ENCODE assay signal across 22 mouse cellular contexts in the genomic region with DNA sequence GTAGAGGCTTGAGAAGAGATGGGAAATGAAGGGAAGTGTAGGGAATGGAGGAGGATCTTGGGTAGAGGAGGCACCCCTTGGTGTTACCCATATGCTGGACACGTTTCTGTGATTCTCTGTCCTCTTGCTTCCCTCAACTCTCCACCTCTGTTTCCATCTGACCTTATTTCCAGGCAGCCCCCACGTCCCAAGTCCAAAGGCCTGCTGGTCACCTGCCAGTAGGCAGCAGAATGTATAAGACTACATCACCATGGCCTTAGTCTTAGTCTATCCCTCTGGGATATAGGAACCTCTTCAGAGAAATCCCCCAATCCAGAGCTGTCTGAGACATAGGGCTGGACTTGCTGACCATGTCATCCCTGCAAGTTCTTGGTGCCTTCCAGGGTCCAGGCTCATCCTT. TPM values are rescaled to one million over a fixed set of nuclear protein-coding genes. Genes with fewer than 3 reads are reported as not detected.
DNase-seq lines count a peak whose midpoint lies in the region; ATAC-seq and TF ChIP-seq lines count a peak whose summit lies in the region.
"Had no signal": no experiment of that assay in that cellular context is flagged by ENCODE, and none has a peak within 500 bp of the region (broad histone marks: within the 10 kb centered on the region; RNA-seq: fewer than 3 reads in every experiment).

No protein-coding gene starts in this region.

- H3K9ac ChIP-seq in kidney, embryonic 14.5 days (ENCODE audit: low read depth, low read length): no peak overlapping the region
- no peak overlapping the region for H3K9ac ChIP-seq in kidney, postnatal 0 days (ENCODE audit: low read depth, low read length)
- H3K9ac ChIP-seq in hindbrain, embryonic 11.5 days (ENCODE audit: low read depth, low read length): no peak overlapping the region
- H3K9ac ChIP-seq: embryonic facial prominence, embryonic 12.5 days; forebrain, embryonic 15.5 days had no signal

- H3K4me1 ChIP-seq in kidney, embryonic 14.5 days (ENCODE audit: control insufficient read depth, insufficient read depth, low read length): no peaks in the 10 kb centered on the region; the same call in 1 of the 2 replicates
- H3K4me1 ChIP-seq in kidney, postnatal 0 days (replicated peaks; ENCODE audit: insufficient read depth, low read length): peaks cover 3% of the 10 kb centered on the region; the same call in 1 of the 2 replicates
- H3K4me1 ChIP-seq in hindbrain, embryonic 11.5 days (replicated peaks; ENCODE audit: control insufficient read depth, insufficient read depth, low read length): no peaks in the 10 kb centered on the region
- H3K4me1 ChIP-seq: embryonic facial prominence, embryonic 12.5 days; forebrain, embryonic 15.5 days; heart, embryonic 10.5 days had no signal

- peak; percentile 69 for DNase-seq in kidney, adult 11 months
- DNase-seq in kidney, adult 8-10 months: peak; percentile 64 to 73
- no peak for DNase-seq in kidney, postnatal 0 days (ENCODE audit: low spot score)
- peak; percentile 73 to 75 for DNase-seq in kidney, postnatal 36 days
- no peak for DNase-seq in spleen, adult 12 weeks (ENCODE audit: low spot score)
- DNase-seq in hindbrain, embryonic 11.5 days (ENCODE audit: low spot score): no peak
- DNase-seq: adrenal gland, postnatal 10 days; B cell, adult 2 months; cerebellum, adult 11 months; cerebellum, adult 8-10 months; cerebellum, postnatal 14 days; gastrocnemius, postnatal 36 days; heart, adult 11 months; heart, postnatal 10 days; heart, postnatal 4 days had no signal

- WGBS in kidney, embryonic 14.5 days: 57% methylated on average over 2 of the region's 2 CpGs
- WGBS in kidney, postnatal 0 days: 54% methylated on average over 2 of the region's 2 CpGs
- WGBS in hindbrain, embryonic 11.5 days: 67% methylated on average over 2 of the region's 2 CpGs

- no peaks in the 10 kb centered on the region for H3K27me3 ChIP-seq in kidney, embryonic 14.5 days (ENCODE audit: control insufficient read depth, insufficient read depth, low read length)
- H3K27me3 ChIP-seq in kidney, postnatal 0 days (ENCODE audit: insufficient read depth, low read length): no peaks in the 10 kb centered on the region
- no peaks in the 10 kb centered on the region for H3K27me3 ChIP-seq in hindbrain, embryonic 11.5 days (ENCODE audit: control insufficient read depth, insufficient read depth, low read length)
- H3K27me3 ChIP-seq: embryonic facial prominence, embryonic 12.5 days; forebrain, embryonic 15.5 days had no signal

- no peak for ATAC-seq in kidney, embryonic 14.5 days (ENCODE audit: low FRiP score, low TSS enrichment)
- ATAC-seq in kidney, postnatal 0 days (replicated peaks; ENCODE audit: low FRiP score, low read depth): no peak
- ATAC-seq in hindbrain, embryonic 11.5 days (ENCODE audit: low FRiP score): no peak
- ATAC-seq: forebrain, embryonic 15.5 days had no signal

- no peaks in the 10 kb centered on the region for H3K36me3 ChIP-seq in kidney, embryonic 14.5 days (ENCODE audit: control insufficient read depth, insufficient read depth, low read length)
- H3K36me3 ChIP-seq in kidney, postnatal 0 days (ENCODE audit: insufficient read depth, low read length): no peaks in the 10 kb centered on the region
- H3K36me3 ChIP-seq in hindbrain, embryonic 11.5 days (ENCODE audit: control insufficient read depth, insufficient read depth, low read length): no peaks in the 10 kb centered on the region
- H3K36me3 ChIP-seq: embryonic facial prominence, embryonic 12.5 days; forebrain, embryonic 15.5 days; heart, embryonic 10.5 days had no signal

- no peak for TF ChIP-seq CTCF in kidney, postnatal 0 days (IDR thresholded peaks at IDR 0.05; ENCODE audit: low read depth)

- no peak overlapping the region for H3K4me3 ChIP-seq in kidney, embryonic 14.5 days (ENCODE audit: low read length)
- no peak overlapping the region for H3K4me3 ChIP-seq in kidney, postnatal 0 days (replicated peaks; ENCODE audit: low read depth, low read length)
- no peak overlapping the region for H3K4me3 ChIP-seq in hindbrain, embryonic 11.5 days (ENCODE audit: low read depth, low read length)
- H3K4me3 ChIP-seq: embryonic facial prominence, embryonic 12.5 days; forebrain, embryonic 15.5 days; heart, embryonic 10.5 days had no signal

- no peak overlapping the region for H3K4me2 ChIP-seq in kidney, embryonic 14.5 days (replicated peaks; ENCODE audit: low read depth, low read length)
- H3K4me2 ChIP-seq in kidney, postnatal 0 days (ENCODE audit: low read length): no peak overlapping the region
- no peak overlapping the region for H3K4me2 ChIP-seq in hindbrain, embryonic 11.5 days (replicated peaks; ENCODE audit: low read depth, low read length)
- H3K4me2 ChIP-seq: embryonic facial prominence, embryonic 12.5 days; forebrain, embryonic 15.5 days had no signal

- no peak overlapping the region for H3K27ac ChIP-seq in kidney, embryonic 14.5 days (ENCODE audit: low read depth, low read length)
- peak overlapping the region; percentile 85; the same call in 1 of the 2 replicates for H3K27ac ChIP-seq in kidney, postnatal 0 days
- H3K27ac ChIP-seq in hindbrain, embryonic 11.5 days (ENCODE audit: low read depth, low read length): no peak overlapping the region
- H3K27ac ChIP-seq: embryonic facial prominence, embryonic 12.5 days; forebrain, embryonic 15.5 days; heart, embryonic 10.5 days had no signal

- no peaks in the 10 kb centered on the region for H3K9me3 ChIP-seq in kidney, embryonic 14.5 days (ENCODE audit: control insufficient read depth, low read length)
- no peaks in the 10 kb centered on the region for H3K9me3 ChIP-seq in kidney, postnatal 0 days (replicated peaks; ENCODE audit: low read length)
- H3K9me3 ChIP-seq in hindbrain, embryonic 11.5 days (ENCODE audit: control insufficient read depth, low read length): no peaks in the 10 kb centered on the region
- H3K9me3 ChIP-seq: embryonic facial prominence, embryonic 12.5 days; forebrain, embryonic 15.5 days; heart, embryonic 10.5 days had no signal

RNA-seq across cellular contexts. Expression of a gene that starts 1.5 kb away (rescaled TPM):
- polyA plus RNA-seq in kidney, embryonic 14.5 days (2014; fragmentation: Nextera tagmentation; extraction: Ambion mirVana): 2.5 and 5.2 TPM in 2 replicates
- 75.5 and 76.6 TPM in 2 replicates for polyA plus RNA-seq in kidney, postnatal 0 days (2015; fragmentation: Nextera tagmentation; extraction: Ambion mirVana)
- not detected in 2 replicates for polyA plus RNA-seq in hindbrain, embryonic 11.5 days (2014; fragmentation: Nextera tagmentation; extraction: Ambion mirVana)
- polyA plus RNA-seq: brain, embryonic 14.5 days; embryonic facial prominence, embryonic 12.5 days; forebrain, embryonic 11.5 days; forebrain, embryonic 15.5 days; heart, embryonic 10.5 days; heart, embryonic 14.5 days had no signal

RNA-seq across cellular contexts. Expression of a gene that starts 25.4 kb away (rescaled TPM):
- 0.53 and 0.92 TPM in 2 replicates for polyA plus RNA-seq in kidney, embryonic 14.5 days (2014; fragmentation: Nextera tagmentation; extraction: Ambion mirVana)
- polyA plus RNA-seq in kidney, postnatal 0 days (2015; fragmentation: Nextera tagmentation; extraction: Ambion mirVana): 5.7 and 5.9 TPM in 2 replicates
- not detected in 2 replicates for polyA plus RNA-seq in hindbrain, embryonic 11.5 days (2014; fragmentation: Nextera tagmentation; extraction: Ambion mirVana)
- polyA plus RNA-seq: forebrain, embryonic 11.5 days; heart, embryonic 14.5 days had no signal

RNA-seq across cellular contexts. Expression of a gene that starts 52.6 kb away (rescaled TPM):
- polyA plus RNA-seq in kidney, embryonic 14.5 days (2014; fragmentation: Nextera tagmentation; extraction: Ambion mirVana): 5.2 and 7.9 TPM in 2 replicates
- polyA plus RNA-seq in kidney, postnatal 0 days (2015; fragmentation: Nextera tagmentation; extraction: Ambion mirVana): 2.5 and 2.6 TPM in 2 replicates
- polyA plus RNA-seq in hindbrain, embryonic 11.5 days (2014; fragmentation: Nextera tagmentation; extraction: Ambion mirVana): 3.3 and 5.3 TPM in 2 replicates

RNA-seq across cellular contexts. Expression of a gene that starts 53.6 kb away (rescaled TPM):
- polyA plus RNA-seq in kidney, embryonic 14.5 days (2014; fragmentation: Nextera tagmentation; extraction: Ambion mirVana): 12.9 and 28.7 TPM in 2 replicates
- polyA plus RNA-seq in kidney, postnatal 0 days (2015; fragmentation: Nextera tagmentation; extraction: Ambion mirVana): 14.7 and 16.1 TPM in 2 replicates
- 34.2 and 34.8 TPM in 2 replicates for polyA plus RNA-seq in hindbrain, embryonic 11.5 days (2014; fragmentation: Nextera tagmentation; extraction: Ambion mirVana)

Comparison
In these comparisons a context has a peak if more than half of its experiments do, and no peak if none do; other contexts are left out.
1. DNase-seq: peak in kidney, adult 11 months (single experiment), kidney, adult 8-10 months (2 of 2) and kidney, postnatal 36 days (2 of 2); none in kidney, postnatal 0 days (single experiment), spleen, adult 12 weeks (single experiment) and hindbrain, embryonic 11.5 days (single experiment).
2. RNA of a gene that starts 1.5 kb away (polyA plus RNA-seq): 75.5 to 76.6 TPM in kidney, postnatal 0 days; 2.5 to 5.2 TPM in kidney, embryonic 14.5 days and not detected in hindbrain, embryonic 11.5 days; every median in the first group is over 10 times any median in the second.